Mouse (Mus musculus): Measurements from ENCODE around the gene Gm9117. TPM values are rescaled to one million over a fixed set of nuclear protein-coding genes. Genes with fewer than 3 reads are reported as not detected.
"Not testable (repeated sequence)": the region's sequence is repeated elsewhere in the genome, so short reads cannot be mapped to it uniquely, and the experiment has no call there.

Gm9117 gene
- total RNA-seq (2021) = not detected
- long read RNA-seq, experiment 1 = 0 reads
- long read RNA-seq, experiment 2 = 0 reads

GRCm38 (mm10) chr3:93943443-93943842, at the start of gene Gm9117:
Gene Gm9117 (minus strand): TSS chr3:93943543.
- H3K4me3 ChIP-seq; H3K27ac ChIP-seq; intact Hi-C loops (cut with DNase I); DNase-seq: not testable (repeated sequence)

GRCm38 (mm10) chr3:93968938-93969337, 25.6 kb upstream of the Gm9117 start:
- H3K27ac ChIP-seq; DNase-seq; intact Hi-C loops (cut with DNase I); H3K4me3 ChIP-seq: not testable (repeated sequence)

GRCm38 (mm10) chr3:93961214-93961613, 17.9 kb upstream of the Gm9117 start, which contains the start of gene Tdpoz5:
Gene Tdpoz5 (minus strand): TSS chr3:93961314.
- intact Hi-C loops (cut with DNase I); DNase-seq; H3K4me3 ChIP-seq; H3K27ac ChIP-seq: not testable (repeated sequence)

- intact Hi-C loops (cut with DNase I); H3K27ac ChIP-seq; H3K4me3 ChIP-seq; DNase-seq: not testable (repeated sequence)
These were observed 5.0 kb downstream of the Gm9117 start for GRCm38 (mm10) chr3:93938386-93938785.

Other genes with a start within 250 kb of the Gm9117 start
- not detected for gene Gm5773, start 170.5 kb downstream of the Gm9117 start, total RNA-seq (2021)
- gene Tdpoz4, start 147.1 kb downstream of the Gm9117 start, total RNA-seq (2021) = not detected
- not detected for gene Tdpoz3, start 117.5 kb downstream of the Gm9117 start, total RNA-seq (2021)
- gene Tdpoz5, start 17.8 kb upstream of the Gm9117 start, total RNA-seq (2021) = not detected
- gene Gm9125, start 111.3 kb upstream of the Gm9117 start, total RNA-seq (2021) = not detected
- not detected for gene Gm10697, start 129.1 kb upstream of the Gm9117 start, total RNA-seq (2021)
- not detected for gene Gm10696, start 234.7 kb upstream of the Gm9117 start, total RNA-seq (2021)

All from gastrocnemius, adult 2 months (tissue).